Mouse (Mus musculus): Measurements from ENCODE around the gene Tshz2. TPM values are rescaled to one million over a fixed set of nuclear protein-coding genes. Genes with fewer than 3 reads are reported as not detected.

Gene Tshz2
- total RNA-seq, 2 experiments from 2014 or later, result 11.4 to 12.0 TPM

DNA sequence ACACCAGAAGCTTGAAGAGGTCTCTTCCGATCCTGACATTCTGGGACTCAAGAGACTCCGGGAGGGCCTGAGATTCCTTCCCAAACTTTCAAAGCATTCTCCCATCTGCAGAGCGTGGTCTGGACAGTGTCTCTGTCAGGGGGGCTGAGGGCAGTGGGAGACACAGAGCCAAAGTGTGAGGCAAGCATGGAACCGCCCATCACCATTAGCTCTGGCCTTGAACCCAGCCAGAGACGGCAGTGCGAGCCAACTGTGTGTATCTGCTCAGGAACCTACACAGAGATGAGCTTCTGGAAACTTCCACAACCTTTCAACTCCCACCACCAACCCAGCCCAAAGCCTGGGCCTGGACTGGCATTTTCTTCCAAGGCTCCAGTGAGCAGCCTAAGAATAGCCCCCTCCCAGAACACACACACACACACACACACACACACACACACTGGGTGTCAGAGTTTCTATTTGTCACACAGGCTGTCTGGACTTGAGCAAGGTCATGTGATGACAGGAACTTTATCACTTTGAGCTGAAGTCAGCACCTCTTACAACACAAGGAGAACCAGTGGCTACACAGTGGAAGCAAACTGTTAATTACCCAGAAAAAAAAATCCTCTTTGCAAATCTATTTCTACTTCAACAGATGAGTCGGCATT lies 67.2 kb downstream of the Tshz2 start:
- DNase-seq, result peak; percentile 68 to 79

DNA sequence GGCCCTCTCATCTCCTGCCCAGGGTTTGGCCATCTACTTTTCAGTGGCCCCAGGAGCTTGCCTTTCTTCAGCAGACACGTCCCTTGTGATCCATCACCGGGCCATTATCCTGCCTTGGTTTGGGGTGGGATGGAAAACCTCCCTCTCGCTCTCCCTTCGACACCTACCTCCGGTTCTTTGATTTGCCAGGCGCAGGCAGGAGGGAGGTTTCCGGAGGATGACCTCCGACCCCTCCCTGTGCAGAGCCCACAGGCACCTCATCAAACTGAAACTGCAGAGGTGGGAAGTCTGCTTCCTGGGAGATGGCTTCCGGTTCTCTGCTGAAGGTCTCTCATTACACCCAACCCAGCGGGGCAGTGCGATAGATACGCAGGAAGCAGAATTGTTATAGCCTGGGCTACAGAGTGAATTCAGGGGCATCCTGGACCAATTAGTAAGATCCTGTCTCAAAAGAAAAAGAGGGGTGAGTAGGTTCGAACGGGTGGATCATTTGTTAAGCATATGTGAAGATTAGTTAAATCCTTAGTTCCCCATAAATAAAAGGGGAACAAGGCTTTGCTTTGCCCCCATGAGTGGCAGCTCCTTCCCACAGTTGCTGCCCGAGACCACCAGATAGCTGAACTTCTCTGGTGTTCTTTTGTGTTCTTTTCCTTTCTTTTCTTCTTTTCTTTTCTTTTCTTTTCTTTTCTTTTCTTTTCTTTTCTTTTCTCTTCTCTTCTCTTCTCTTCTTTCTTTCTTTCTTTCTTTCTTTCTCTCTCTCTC lies 70.1 kb downstream of the Tshz2 start:
- no peak for DNase-seq

DNA sequence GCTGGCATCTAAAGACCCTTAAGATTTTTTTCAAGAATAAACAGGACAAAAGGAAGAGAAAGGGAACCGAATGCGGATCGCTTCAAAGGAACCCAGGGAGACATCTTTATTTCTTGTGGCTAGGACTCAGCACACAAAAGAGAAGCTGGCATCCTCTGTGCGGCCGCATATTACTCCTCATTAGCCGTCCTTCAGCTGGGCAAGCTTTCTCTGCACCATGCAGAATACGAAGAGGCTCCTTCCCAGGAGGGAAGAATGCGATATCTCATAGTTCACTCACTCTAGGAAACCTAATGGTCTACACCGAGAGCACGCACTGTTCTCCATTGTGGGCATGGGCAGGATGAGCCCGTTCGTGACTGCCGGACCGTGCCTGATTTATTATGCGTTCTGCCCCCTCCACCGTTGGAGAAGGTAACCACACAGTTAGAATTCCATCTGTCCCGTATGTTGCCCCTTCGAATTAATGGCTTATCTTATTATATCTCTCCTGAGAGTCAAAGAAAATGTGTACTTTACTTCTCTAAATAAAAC lies 89.0 kb downstream of the Tshz2 start:
- no peak for DNase-seq

GRCm38 (mm10) chr2:169722341-169722740 lies 89.5 kb downstream of the Tshz2 start:
- DNase-seq, result no peak

DNA sequence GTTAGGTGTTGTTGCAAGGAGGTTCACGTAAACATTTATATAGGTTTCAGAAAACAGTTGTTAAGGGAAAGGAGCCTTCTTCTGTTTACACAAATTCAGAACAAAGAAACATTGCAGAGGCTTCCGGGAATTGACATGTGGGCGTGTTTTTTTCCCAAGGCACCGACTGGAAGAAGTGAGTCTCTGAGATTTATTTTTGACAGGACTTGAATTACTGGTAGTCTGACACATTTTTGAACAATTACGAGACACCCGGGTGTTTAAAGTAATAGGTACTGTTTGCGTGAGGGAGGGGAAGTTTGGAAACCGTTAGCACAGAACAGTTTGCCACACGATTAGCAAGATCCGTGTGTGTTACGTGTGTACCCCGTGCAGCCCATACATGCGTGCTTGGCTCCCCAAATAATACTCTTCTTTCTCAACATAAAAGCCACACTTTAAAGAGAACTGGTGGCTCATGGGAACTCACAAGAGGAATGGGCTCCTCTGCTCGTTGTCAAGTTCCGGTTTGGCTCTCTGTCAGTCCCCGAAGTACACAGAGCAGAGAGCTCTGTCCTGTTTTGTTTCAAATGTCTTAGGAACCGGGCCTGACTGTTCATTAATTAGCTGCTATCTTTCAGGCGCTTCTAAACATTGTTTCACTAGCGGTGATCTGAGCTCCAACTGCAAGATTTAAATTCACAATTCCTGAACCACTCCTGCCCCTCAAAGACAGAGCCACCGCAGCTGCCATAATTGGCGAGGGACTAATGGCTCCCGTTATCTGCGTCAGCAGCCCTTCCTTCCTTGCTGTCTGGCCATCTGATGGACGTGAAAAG lies 91.0 kb downstream of the Tshz2 start:
- DNase-seq, result peak; percentile 57 to 65

GRCm38 (mm10) chr2:169728651-169729280 lies 96.0 kb downstream of the Tshz2 start:
- DNase-seq, result peak in 1 of 2 experiments; percentile 68

- DNase-seq, result peak; percentile 69 to 83
Measured at GRCm38 (mm10) chr2:169730551-169730996, 97.8 kb downstream of the Tshz2 start.

DNA sequence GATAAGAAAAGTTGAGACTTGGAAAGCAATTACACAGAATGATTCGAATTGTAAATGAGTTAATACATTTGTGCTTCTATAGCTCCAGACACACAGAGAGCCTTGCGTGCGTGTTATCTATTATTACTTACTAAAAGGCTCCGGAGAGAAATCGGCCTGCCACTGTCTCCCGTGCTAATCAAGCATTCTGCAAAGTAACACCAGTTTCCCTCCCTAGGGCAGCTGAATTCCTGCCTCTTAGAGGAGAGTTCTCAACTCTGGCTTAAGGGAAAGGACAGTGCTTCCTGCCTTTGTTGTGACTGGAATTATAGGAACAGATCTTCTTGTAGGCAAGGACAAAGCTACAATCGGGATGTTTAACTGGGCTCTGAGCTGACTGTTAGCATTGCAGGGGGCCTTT lies 101.2 kb downstream of the Tshz2 start:
- DNase-seq, result peak in 1 of 2 experiments; percentile 59

- no peak for DNase-seq
Measured at GRCm38 (mm10) chr2:169735475-169736406, 102.9 kb downstream of the Tshz2 start.

DNA sequence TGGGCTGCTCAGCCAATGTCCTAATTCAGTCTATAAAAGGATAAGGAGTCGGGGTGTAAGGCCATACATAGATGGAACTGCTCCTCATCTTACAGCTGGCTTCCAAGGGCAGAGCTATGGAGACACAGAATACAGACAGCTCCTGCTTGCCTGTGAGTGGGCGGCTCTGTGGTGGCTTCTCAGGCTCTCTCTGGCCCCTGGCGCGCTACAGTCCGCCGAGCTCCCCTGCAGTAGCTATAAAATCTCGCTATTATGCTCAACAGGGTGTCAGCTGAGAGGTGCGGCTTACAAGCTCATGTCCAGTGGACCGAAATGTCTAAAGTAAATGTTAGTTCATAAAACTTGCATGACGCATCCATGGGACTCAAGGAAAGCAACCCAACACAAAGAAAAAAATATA lies 108.2 kb downstream of the Tshz2 start:
- no peak for DNase-seq

DNA sequence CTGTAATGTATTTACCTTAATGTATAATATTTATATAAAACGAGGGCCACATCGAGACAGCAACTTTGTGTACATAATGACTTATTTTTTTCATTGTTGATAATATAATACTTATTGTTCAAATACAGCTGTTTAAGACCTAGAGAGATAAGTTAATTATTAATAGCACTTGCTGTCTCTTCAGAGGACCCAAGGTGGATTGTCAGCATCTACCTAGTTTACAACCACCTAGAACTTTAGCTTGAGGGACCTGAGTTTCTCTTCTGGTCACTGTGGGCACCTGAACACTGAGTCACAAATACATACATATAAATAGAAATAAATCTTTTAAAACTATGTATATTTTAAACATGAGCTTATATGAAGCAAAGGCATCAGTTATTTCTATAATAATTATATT lies 110.0 kb downstream of the Tshz2 start:
- no peak for DNase-seq

GRCm38 (mm10) chr2:169743294-169743693 lies 110.5 kb downstream of the Tshz2 start:
- DNase-seq, result no peak

DNA sequence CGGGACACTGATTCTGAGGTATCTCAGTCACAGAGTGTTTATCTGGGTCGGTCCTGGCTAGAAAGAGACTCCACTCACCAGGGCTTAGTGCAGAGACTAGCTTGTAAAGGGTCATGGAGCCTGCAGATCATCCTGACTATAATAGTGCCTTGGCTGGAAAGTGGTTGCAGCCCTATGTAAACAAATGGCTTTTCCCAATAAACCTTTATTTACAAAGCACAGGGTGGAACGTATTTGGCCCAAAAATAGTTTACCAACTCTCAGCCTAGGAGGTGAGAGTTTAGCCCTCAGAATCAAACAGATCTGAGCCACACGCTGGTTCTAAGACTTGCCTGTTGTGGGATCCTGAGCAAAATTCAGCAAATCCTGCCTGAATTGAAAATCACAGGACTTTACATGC lies 111.1 kb downstream of the Tshz2 start:
- DNase-seq, result no peak

GRCm38 (mm10) chr2:169747114-169747642 lies 114.4 kb downstream of the Tshz2 start:
- DNase-seq, result no peak

- no peak for DNase-seq
Measured at GRCm38 (mm10) chr2:169749331-169749945, 116.6 kb downstream of the Tshz2 start.

- DNase-seq, result peak; percentile 55 to 82
Measured at GRCm38 (mm10) chr2:169750574-169751491, 118.0 kb downstream of the Tshz2 start.

- DNase-seq, result peak; percentile 22 to 66
Measured at GRCm38 (mm10) chr2:169752126-169752525, 119.3 kb downstream of the Tshz2 start.

DNA sequence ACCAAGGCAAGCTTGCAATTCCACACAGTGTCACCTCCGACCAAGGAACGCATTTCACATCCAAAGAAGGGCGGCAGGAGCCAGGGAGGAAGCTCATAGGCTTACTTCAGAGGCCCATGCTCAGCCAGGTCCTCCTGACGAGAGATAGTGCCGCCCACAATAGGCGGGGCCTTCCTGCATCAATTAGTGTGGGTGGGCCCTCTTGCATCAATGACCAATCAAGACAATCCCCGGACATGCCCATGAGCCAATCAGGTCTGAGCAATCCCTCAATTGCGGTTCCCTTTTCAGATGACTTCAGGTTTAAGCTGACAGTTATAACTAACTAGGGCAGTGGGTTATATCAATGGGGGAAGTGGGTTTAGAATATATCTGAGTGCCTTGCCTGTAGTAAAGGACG lies 120.6 kb downstream of the Tshz2 start:
- DNase-seq, result no peak

DNA sequence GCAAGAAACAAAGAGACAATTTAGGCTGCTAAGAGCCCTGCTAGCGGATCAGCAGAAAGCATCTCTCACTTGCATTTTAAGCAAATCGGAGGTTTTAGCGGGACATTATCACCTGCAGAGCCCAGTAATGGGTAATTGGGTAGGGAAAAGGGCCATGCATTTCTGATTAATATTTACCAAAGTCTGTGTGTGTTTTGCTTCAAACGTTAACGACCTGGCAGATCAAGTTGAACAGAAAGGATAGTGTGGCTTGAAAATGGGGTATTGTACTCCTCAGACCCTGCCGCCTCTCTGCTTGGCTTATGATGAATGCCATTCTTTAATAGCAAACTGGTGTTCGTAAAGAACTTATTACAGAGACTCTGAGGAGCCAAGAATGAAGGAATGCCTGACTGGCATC lies 122.3 kb downstream of the Tshz2 start:
- DNase-seq, result no peak
